Mouse (Mus musculus) C2C12 (cell line): Measurements from ENCODE around the gene Lrrc8d.

Experiments
- CTCF ChIP-seq: IDR thresholded peaks from one replicate; pipeline ENCODE4 v1.5.1; 2011; ENCODE audit not compliant: control insufficient read depth, insufficient read depth, insufficient read length
- MAX ChIP-seq: IDR thresholded peaks from one replicate; pipeline ENCODE4 v1.6.1; 2011; ENCODE audit warnings: mild to moderate bottlenecking, control low read depth
- MYOD1 ChIP-seq: IDR thresholded peaks from one replicate; pipeline ENCODE4 v1.6.1; 2011; ENCODE audit warnings: low read depth; ENCODE audit not compliant: control insufficient read depth, insufficient read length
- MYOG ChIP-seq: IDR thresholded peaks from one replicate; pipeline ENCODE4 v1.6.1; 2011; ENCODE audit not compliant: control insufficient read depth, insufficient read length; ENCODE audit errors: extremely low read depth

- TF ChIP-seq CTCF (no peak), MAX (no peak), MYOG (no peak), MYOD1 (no peak)
These were observed 101.3 kb downstream of the Lrrc8d start for GRCm38 (mm10) chr5:105801031-105801529.
